Mouse (Mus musculus) MEL (cell line): ENCODE results near the gene C2cd2. TPM values are rescaled to one million over a fixed set of nuclear protein-coding genes. Genes with fewer than 3 reads are reported as not detected.
A peak's percentile ranks its signal among the peaks of the same experiment; 100 is the strongest.

Source experiments
- DNase-seq: peaks from one replicate; pipeline ENCODE4 v3.0.0; 2011; ENCODE audit warnings: low read depth, low spot score
- H3K27ac ChIP-seq: 2 replicates; pipeline ENCODE4 v1.5.1; 2012; ENCODE audit warnings: low read depth, mild to moderate bottlenecking, control low read depth, low read length, moderate library complexity; ENCODE audit not compliant: control insufficient read depth
- H3K27me3 ChIP-seq, 2 experiments: fragments of 150-350 bp in 1 of 2; sonication (generic) in 1 of 2; 2 replicates each; pipeline ENCODE4 v1.6.1; 2012; ENCODE audit warnings: low read length in 2 of 2, mild to moderate bottlenecking in 2 of 2, improper control_type of control experiment in 1 of 2, moderate library complexity in 1 of 2; ENCODE audit not compliant: insufficient read depth in 2 of 2, control insufficient read depth in 1 of 2
- H3K36me3 ChIP-seq, 2 experiments: 2 replicates each; pipeline ENCODE4 v1.6.1; 2012 to 2014; ENCODE audit warnings: low read length in 2 of 2, improper control_type of control experiment in 1 of 2, inconsistent platforms in 1 of 2, mild to moderate bottlenecking in 1 of 2; ENCODE audit not compliant: insufficient read depth in 2 of 2, control insufficient read depth in 1 of 2
- H3K4me1 ChIP-seq, 2 experiments: fragments of 150-350 bp in 1 of 2; sonication (generic) in 1 of 2; 2 replicates each; pipeline ENCODE4 v1.6.1; 2012; ENCODE audit warnings: low read length in 2 of 2, improper control_type of control experiment in 1 of 2, mild to moderate bottlenecking in 1 of 2; ENCODE audit not compliant: insufficient read depth in 2 of 2, control insufficient read depth in 1 of 2
- H3K4me3 ChIP-seq, 2 experiments: fragments of 150-350 bp in 1 of 2; sonication (generic) in 1 of 2; 2 replicates each; pipeline ENCODE4 v1.5.1; 2012; ENCODE audit warnings: low read depth in 2 of 2, low read length in 2 of 2, mild to moderate bottlenecking in 2 of 2, moderate library complexity in 2 of 2, control low read depth in 1 of 2, improper control_type of control experiment in 1 of 2; ENCODE audit not compliant: control insufficient read depth in 1 of 2, insufficient read depth in 1 of 2
- H3K79me2 ChIP-seq: 2 replicates; pipeline ENCODE4 v1.6.1; 2012; ENCODE audit warnings: mild to moderate bottlenecking, low read length, moderate library complexity; ENCODE audit not compliant: control insufficient read depth, poor library complexity, insufficient read depth
- H3K9ac ChIP-seq: 2 replicates; pipeline ENCODE4 v1.6.1; 2012; ENCODE audit warnings: low read depth, mild to moderate bottlenecking, control low read depth, low read length, moderate library complexity; ENCODE audit not compliant: control insufficient read depth, poor library complexity, severe bottlenecking
- H3K9me3 ChIP-seq: fragments of 150-350 bp; sonication (generic); replicated peaks from 2 replicates; pipeline ENCODE4 v1.6.1; 2012; ENCODE audit warnings: mild to moderate bottlenecking, low read length, improper control_type of control experiment, moderate library complexity; ENCODE audit not compliant: insufficient read depth
- BHLHE40 ChIP-seq: IDR thresholded peaks from 2 replicates; pipeline ENCODE4 v1.6.1; 2012; ENCODE audit warnings: low read depth, mild to moderate bottlenecking, inconsistent platforms, low read length, improper control_type of control experiment, borderline replicate concordance
- CHD1 ChIP-seq: IDR thresholded peaks from 2 replicates; pipeline ENCODE4 v1.6.1; 2012; ENCODE audit warnings: low read depth, mild to moderate bottlenecking, inconsistent platforms, low read length, improper control_type of control experiment
- CTCF ChIP-seq, 3 experiments: IDR thresholded peaks in 2 of 3; conservative IDR thresholded peaks in 1 of 3; 2 replicates each; pipeline ENCODE4 v1.5.1; 2011 to 2012; ENCODE audit warnings: low read length in 3 of 3, low read depth in 2 of 3, mild to moderate bottlenecking in 2 of 3, improper control_type of control experiment in 1 of 3, inconsistent platforms in 1 of 3, mixed read lengths in 1 of 3, moderate library complexity in 1 of 3; ENCODE audit not compliant: control insufficient read depth in 1 of 3, insufficient read depth in 1 of 3, poor library complexity in 1 of 3, severe bottlenecking in 1 of 3
- ELF1 ChIP-seq: IDR thresholded peaks from 2 replicates; pipeline ENCODE4 v1.6.1; 2014; ENCODE audit warnings: low read depth, mild to moderate bottlenecking, inconsistent platforms, low read length, improper control_type of control experiment, moderate library complexity
- EP300 ChIP-seq, 2 experiments: IDR thresholded peaks; 2 replicates each; pipeline ENCODE4 v1.6.1; 2011; ENCODE audit warnings: improper control_type of control experiment in 2 of 2, low read length in 2 of 2, low read depth in 1 of 2, mild to moderate bottlenecking in 1 of 2
- ETS1 ChIP-seq: IDR thresholded peaks from 2 replicates; pipeline ENCODE4 v1.6.1; 2012; ENCODE audit warnings: low read depth, mild to moderate bottlenecking, inconsistent platforms, low read length, improper control_type of control experiment, moderate library complexity
- GABPA ChIP-seq: IDR thresholded peaks from 2 replicates; pipeline ENCODE4 v1.6.1; 2012; ENCODE audit warnings: low read depth, mild to moderate bottlenecking, inconsistent platforms, low read length, improper control_type of control experiment, moderate library complexity
- GATA1 ChIP-seq: IDR thresholded peaks from 2 replicates; pipeline ENCODE4 v1.6.1; 2011; ENCODE audit warnings: low read depth, low read length, improper control_type of control experiment
- HCFC1 ChIP-seq: IDR thresholded peaks from 2 replicates; pipeline ENCODE4 v1.6.1; 2012; ENCODE audit warnings: low read depth, mild to moderate bottlenecking, inconsistent platforms, low read length, improper control_type of control experiment, moderate library complexity
- KAT2A ChIP-seq: conservative IDR thresholded peaks from 2 replicates; pipeline ENCODE4 v1.6.1; 2012; ENCODE audit warnings: low read depth, low read length, improper control_type of control experiment, inconsistent platforms
- MAZ ChIP-seq: IDR thresholded peaks from 2 replicates; pipeline ENCODE4 v1.6.1; 2012; ENCODE audit warnings: low read depth, mild to moderate bottlenecking, inconsistent platforms, low read length, improper control_type of control experiment
- MEF2A ChIP-seq: IDR thresholded peaks from 2 replicates; pipeline ENCODE4 v1.6.1; 2014; ENCODE audit warnings: low read depth, mild to moderate bottlenecking, inconsistent platforms, low read length, improper control_type of control experiment; ENCODE audit not compliant: poor library complexity, insufficient replicate concordance, severe bottlenecking; ENCODE audit errors: extremely low read depth
- MXI1 ChIP-seq: IDR thresholded peaks from 2 replicates; pipeline ENCODE4 v1.6.1; 2011; ENCODE audit warnings: mild to moderate bottlenecking, low read depth, low read length, improper control_type of control experiment
- MYB ChIP-seq: IDR thresholded peaks from 2 replicates; pipeline ENCODE4 v1.6.1; 2011; ENCODE audit warnings: mild to moderate bottlenecking, low read depth, low read length, improper control_type of control experiment
- MYC ChIP-seq: IDR thresholded peaks from 2 replicates; pipeline ENCODE4 v1.6.1; 2011; ENCODE audit warnings: low read depth, mild to moderate bottlenecking, low read length, improper control_type of control experiment, moderate library complexity
- NELFE ChIP-seq: IDR thresholded peaks from 2 replicates; pipeline ENCODE4 v1.6.1; 2011; ENCODE audit warnings: low read depth, low read length, improper control_type of control experiment
- NRF1 ChIP-seq: IDR thresholded peaks from 2 replicates; pipeline ENCODE4 v1.6.1; 2014; ENCODE audit warnings: low read depth, mild to moderate bottlenecking, inconsistent platforms, low read length, improper control_type of control experiment, moderate library complexity; ENCODE audit not compliant: poor library complexity, insufficient read depth, severe bottlenecking
- POLR2A ChIP-seq, 2 experiments: IDR thresholded peaks; 2 replicates each; pipeline ENCODE4 v1.6.1; 2011 to 2012; ENCODE audit warnings: low read length in 2 of 2, mild to moderate bottlenecking in 2 of 2, control low read depth in 1 of 2, improper control_type of control experiment in 1 of 2, low read depth in 1 of 2, moderate library complexity in 1 of 2; ENCODE audit not compliant: control insufficient read depth in 1 of 2, insufficient read depth in 1 of 2, poor library complexity in 1 of 2
- POLR2AphosphoS2 ChIP-seq: IDR thresholded peaks from 2 replicates; pipeline ENCODE4 v1.6.1; 2011; ENCODE audit warnings: low read length, improper control_type of control experiment
- POLR2AphosphoS5 ChIP-seq: IDR thresholded peaks from 2 replicates; pipeline ENCODE4 v1.6.1; 2012; ENCODE audit warnings: low read depth, borderline replicate concordance, mild to moderate bottlenecking, inconsistent platforms, low read length, moderate library complexity, mixed read lengths
- SIN3A ChIP-seq: IDR thresholded peaks from 2 replicates; pipeline ENCODE4 v1.6.1; 2012; ENCODE audit warnings: low read length, improper control_type of control experiment, inconsistent platforms
- TBP ChIP-seq: IDR thresholded peaks from 2 replicates; pipeline ENCODE4 v1.8.0; 2011; ENCODE audit warnings: low read depth, low read length, improper control_type of control experiment
- TCF12 ChIP-seq: IDR thresholded peaks from 2 replicates; pipeline ENCODE4 v1.6.1; 2014; ENCODE audit warnings: low read depth, mild to moderate bottlenecking, inconsistent platforms, low read length, improper control_type of control experiment, moderate library complexity
- UBTF ChIP-seq: IDR thresholded peaks from 2 replicates; pipeline ENCODE4 v1.6.1; 2012; ENCODE audit warnings: low read depth, mild to moderate bottlenecking, inconsistent platforms, low read length, improper control_type of control experiment, moderate library complexity, borderline replicate concordance; ENCODE audit not compliant: insufficient read depth
- USF2 ChIP-seq, 2 experiments: IDR thresholded peaks; 2 replicates each; pipeline ENCODE4 v1.6.1; 2011 to 2012; ENCODE audit warnings: improper control_type of control experiment in 2 of 2, low read length in 2 of 2, borderline replicate concordance in 1 of 2, inconsistent platforms in 1 of 2, low read depth in 1 of 2, mild to moderate bottlenecking in 1 of 2; ENCODE audit not compliant: insufficient read depth in 1 of 2
- ZMIZ1 ChIP-seq: IDR thresholded peaks from 2 replicates; pipeline ENCODE4 v1.6.1; 2012; ENCODE audit warnings: low read depth, mild to moderate bottlenecking, inconsistent platforms, low read length, improper control_type of control experiment, moderate library complexity
- polyA plus RNA-seq, 2 experiments: library from polyadenylated mRNA; stranded (reverse) in 1 of 2; unstranded in 1 of 2; fragments of >175 nt in 1 of 2; fragments of >200 nt in 1 of 2; gene quantifications; 2 replicates each; pipeline versions ENCODE4 v1.2.1 to v1.2.4; 2012; ENCODE audit warnings: low replicate concordance in 2 of 2, low read depth in 1 of 2; ENCODE audit not compliant: insufficient read length in 2 of 2, insufficient read depth in 1 of 2, missing spikeins in 1 of 2
- total RNA-seq: library from RNA; depleted of rRNA; stranded (reverse); fragments of 300-350 nt; gene quantifications from 2 replicates; pipeline ENCODE4 v1.2.3, GENCODE M21; 2012

Gene C2cd2
- total and polyA plus RNA-seq, 3 experiments = 8.9 to 20.7 TPM; not detected in 1

DNA sequence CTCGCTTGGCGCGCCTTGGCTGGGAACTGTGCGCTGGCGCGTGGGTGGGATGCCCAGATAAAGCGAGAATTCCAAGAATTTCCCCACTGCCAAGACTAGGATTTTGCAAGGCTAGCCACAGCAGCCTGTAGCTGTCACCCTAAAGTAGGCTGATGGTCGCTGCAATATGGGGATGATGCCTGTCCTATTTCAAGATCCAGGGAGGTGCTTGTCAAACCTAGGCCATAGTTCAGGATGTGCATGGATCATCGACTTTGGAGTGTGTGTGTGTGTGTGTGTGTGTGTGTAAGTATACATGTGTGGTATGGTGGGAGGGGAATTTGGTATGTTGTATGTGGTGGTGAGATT lies 39.6 kb downstream of the C2cd2 start:
- no peak for TF ChIP-seq ETS1
- no peak for TF ChIP-seq POLR2AphosphoS2
- TF ChIP-seq EP300 (IDR thresholded peaks at IDR 0.05; ENCODE audit: low read depth in 1 of 2, low read length in 2 of 2) = no peak
- TF ChIP-seq ELF1 = no peak
- TF ChIP-seq HCFC1 = no peak
- TF ChIP-seq USF2 (IDR thresholded peaks at IDR 0.05; ENCODE audit: borderline replicate concordance in 1 of 2, insufficient read depth in 1 of 2, low read depth in 1 of 2, low read length in 2 of 2) = no peak
- TF ChIP-seq GATA1 = no peak
- no peak for TF ChIP-seq POLR2AphosphoS5
- no peak for TF ChIP-seq TCF12
- no peak for TF ChIP-seq BHLHE40
- no peak for TF ChIP-seq CTCF (IDR thresholded peaks at IDR 0.05 in 2 of 3, conservative IDR thresholded peaks at IDR 0.05 in 1 of 3; ENCODE audit: control insufficient read depth in 1 of 3, insufficient read depth in 1 of 3, low read depth in 2 of 3, low read length in 3 of 3, poor library complexity in 1 of 3, severe bottlenecking in 1 of 3)
- Histone ChIP-seq H3K9me3 (no peaks in the 10 kb centered on the region), H3K27me3 (no peaks in the 10 kb centered on the region), H3K4me1 (peaks cover 36 to 42% of the 10 kb centered on the region in 2 experiments), H3K27ac (no peak overlapping the region), H3K9ac (peak overlapping the region; percentile 69), H3K79me2 (peaks cover 4% of the 10 kb centered on the region), H3K4me3 (peak overlapping the region; percentile 86 to 98), H3K36me3 (peaks cover 0 to 32% of the 10 kb centered on the region in 2 experiments; a peak in 2 of 4 replicates)
- DNase-seq = no peak

DNA sequence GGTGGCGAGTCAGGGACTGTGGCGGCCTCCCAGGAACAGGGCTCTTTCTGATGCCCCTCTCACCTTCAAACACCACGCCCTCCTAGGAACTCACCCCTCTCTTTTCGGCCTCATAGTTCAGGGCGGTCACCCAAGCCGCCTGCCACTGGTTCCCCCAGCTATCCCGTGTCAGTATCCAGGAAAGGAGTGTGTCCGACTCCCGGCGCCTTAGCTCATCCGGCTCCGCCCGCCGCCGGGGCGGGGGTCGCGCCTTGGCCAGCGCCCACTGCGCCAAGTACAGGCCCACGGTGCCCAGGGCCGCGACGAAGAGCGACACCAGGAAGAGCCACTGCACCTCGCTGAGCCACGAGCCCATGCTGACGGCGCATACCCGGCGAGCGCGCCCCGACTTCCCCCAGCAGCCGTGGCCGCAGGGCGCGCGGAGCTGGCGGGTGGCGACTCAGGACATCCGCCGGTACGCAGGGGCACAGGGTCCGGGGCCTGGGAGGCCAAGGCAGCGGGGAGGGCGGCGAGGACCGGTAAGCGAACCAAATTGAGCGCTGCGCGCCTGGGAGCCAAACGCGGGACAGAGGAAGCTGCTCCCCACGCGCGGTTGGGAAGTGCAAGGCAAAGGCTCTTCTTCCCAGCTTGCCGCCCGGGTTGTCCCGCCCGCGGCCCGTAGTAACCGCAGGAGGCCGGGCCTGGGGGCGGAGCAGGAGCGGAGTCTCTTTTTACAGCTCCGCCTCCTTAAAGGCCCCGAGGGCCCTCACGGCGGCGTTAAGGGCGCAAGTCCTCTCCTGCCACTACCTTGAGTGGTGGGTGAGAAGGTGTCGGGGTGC lies 40.2 kb downstream of the C2cd2 start:
- peak overlapping the region; percentile 97 for H3K9ac ChIP-seq
- H3K9me3 ChIP-seq = no peaks in the 10 kb centered on the region
- peaks cover 32 to 39% of the 10 kb centered on the region in 2 experiments for H3K4me1 ChIP-seq
- peak overlapping the region; percentile 86 to 98 for H3K4me3 ChIP-seq
- peaks cover 0 to 29% of the 10 kb centered on the region in 2 experiments; a peak in 2 of 4 replicates for H3K36me3 ChIP-seq
- H3K79me2 ChIP-seq = peaks cover 4% of the 10 kb centered on the region
- peak; percentile 92 for DNase-seq
- no peaks in the 10 kb centered on the region for H3K27me3 ChIP-seq
- H3K27ac ChIP-seq = 0 out of 2 replicates have a peak overlapping the region, but pooled peaks have one; percentile 44
- TF ChIP-seq UBTF (peak; percentile 79; the same call in 1 of the 2 replicates), HCFC1 (peak; percentile 71), TCF12 (peak; percentile 44; the same call in 1 of the 2 replicates), KAT2A (no peak; the same call in 1 of the 2 replicates), POLR2A (IDR thresholded peaks at IDR 0.05; ENCODE audit: control insufficient read depth in 1 of 2, insufficient read depth in 1 of 2, low read depth in 1 of 2, low read length in 2 of 2, poor library complexity in 1 of 2) (peak; percentile 89 to 92), MEF2A (no peak), ZMIZ1 (0 out of 2 replicates have a peak, but pooled peaks have one; percentile 46), NRF1 (0 out of 2 replicates have a peak, but pooled peaks have one; percentile 8), USF2 (IDR thresholded peaks at IDR 0.05; ENCODE audit: borderline replicate concordance in 1 of 2, insufficient read depth in 1 of 2, low read depth in 1 of 2, low read length in 2 of 2) (no peak), MYB (no peak), MYC (no peak), GATA1 (no peak), MAZ (peak; percentile 44; the same call in 1 of the 2 replicates), GABPA (no peak), ELF1 (no peak), NELFE (peak; percentile 80), POLR2AphosphoS2 (peak; percentile 70; the same call in 1 of the 2 replicates), MXI1 (no peak; the same call in 1 of the 2 replicates), TBP (peak; percentile 51; the same call in 1 of the 2 replicates), BHLHE40 (no peak), ETS1 (0 out of 2 replicates have a peak, but pooled peaks have one; percentile 28), SIN3A (peak; percentile 89), CHD1 (no peak)
